Mouse (Mus musculus): ENCODE results near the gene Hist1h3g. TPM values are rescaled to one million over a fixed set of nuclear protein-coding genes. Genes with fewer than 3 reads are reported as not detected.
"Not testable (repeated sequence)": the region's sequence is repeated elsewhere in the genome, so short reads cannot be mapped to it uniquely, and the experiment has no call there.

The Hist1h3g gene
- total RNA-seq, 2 experiments from 2014 or later = 3.7 to 12.5 TPM

GRCm38 (mm10) chr13:23554925-23555838 lies 20.0 kb downstream of the Hist1h3g start:
- DNase-seq (ENCODE audit: low spot score in 2 of 2) = peak; percentile 68 to 73

DNA sequence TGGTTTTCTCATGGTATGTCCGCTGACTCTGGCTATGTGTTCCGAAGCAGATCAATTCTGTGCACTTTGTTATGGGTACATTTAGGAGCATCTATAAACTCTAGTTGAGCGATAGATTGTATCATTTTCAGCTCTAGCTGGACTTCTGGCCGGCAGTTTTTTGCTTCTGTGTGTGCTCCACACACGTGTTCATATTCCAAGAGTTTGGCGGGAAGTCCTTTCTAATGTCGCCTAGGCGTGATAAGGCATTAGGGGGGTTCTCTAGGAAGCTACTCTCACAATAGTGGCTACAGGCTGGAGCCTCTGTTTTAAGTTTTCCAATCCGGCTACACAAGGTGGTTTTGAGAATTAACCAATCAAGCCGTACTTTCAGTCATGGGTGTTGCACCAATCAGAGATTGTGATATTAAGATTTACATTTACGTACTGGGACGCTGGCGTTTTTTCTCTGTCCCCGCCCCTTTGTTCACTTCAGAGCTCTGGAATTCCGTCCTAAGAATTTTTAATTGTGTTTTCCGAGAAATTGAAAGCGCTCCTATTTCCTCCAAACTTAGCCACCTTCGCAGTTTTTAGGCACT lies 20.7 kb downstream of the Hist1h3g start:
- DNase-seq (ENCODE audit: low spot score in 2 of 2) = peak; percentile 63 to 89

- DNase-seq (ENCODE audit: low spot score in 2 of 2) = no peak
These were observed 21.7 kb downstream of the Hist1h3g start for GRCm38 (mm10) chr13:23556906-23557305.

DNA sequence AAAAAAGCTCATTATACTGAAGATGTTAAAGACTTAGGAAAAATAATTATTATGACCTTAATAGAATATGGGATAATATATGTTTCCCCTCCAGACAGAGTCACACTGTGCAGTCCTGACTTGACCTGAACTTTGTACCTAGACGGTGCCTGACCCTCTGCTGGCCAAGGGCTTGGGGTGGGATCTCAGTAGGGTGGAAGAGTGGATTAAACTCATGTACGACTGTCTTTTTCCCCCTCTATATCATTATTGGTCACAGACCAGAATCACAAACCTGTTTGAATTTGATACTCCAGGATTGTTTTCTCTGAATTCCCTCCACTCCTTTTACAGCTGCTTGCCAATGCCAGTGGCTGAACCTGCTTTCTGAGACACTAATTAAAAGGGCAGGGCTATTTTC lies 25.5 kb downstream of the Hist1h3g start:
- not testable (repeated sequence) for DNase-seq (ENCODE audit: low spot score in 2 of 2)

- not testable (repeated sequence) for DNase-seq (ENCODE audit: low spot score in 2 of 2)
These were observed 26.3 kb downstream of the Hist1h3g start for GRCm38 (mm10) chr13:23561531-23561882.

- DNase-seq (ENCODE audit: low spot score in 2 of 2) = peak; percentile 96 to 98
These were observed 26.8 kb downstream of the Hist1h3g start, which contains the start of gene Hist1h3e for GRCm38 (mm10) chr13:23561883-23562659. Gene Hist1h3e (minus strand): TSS chr13:23562369.

DNA sequence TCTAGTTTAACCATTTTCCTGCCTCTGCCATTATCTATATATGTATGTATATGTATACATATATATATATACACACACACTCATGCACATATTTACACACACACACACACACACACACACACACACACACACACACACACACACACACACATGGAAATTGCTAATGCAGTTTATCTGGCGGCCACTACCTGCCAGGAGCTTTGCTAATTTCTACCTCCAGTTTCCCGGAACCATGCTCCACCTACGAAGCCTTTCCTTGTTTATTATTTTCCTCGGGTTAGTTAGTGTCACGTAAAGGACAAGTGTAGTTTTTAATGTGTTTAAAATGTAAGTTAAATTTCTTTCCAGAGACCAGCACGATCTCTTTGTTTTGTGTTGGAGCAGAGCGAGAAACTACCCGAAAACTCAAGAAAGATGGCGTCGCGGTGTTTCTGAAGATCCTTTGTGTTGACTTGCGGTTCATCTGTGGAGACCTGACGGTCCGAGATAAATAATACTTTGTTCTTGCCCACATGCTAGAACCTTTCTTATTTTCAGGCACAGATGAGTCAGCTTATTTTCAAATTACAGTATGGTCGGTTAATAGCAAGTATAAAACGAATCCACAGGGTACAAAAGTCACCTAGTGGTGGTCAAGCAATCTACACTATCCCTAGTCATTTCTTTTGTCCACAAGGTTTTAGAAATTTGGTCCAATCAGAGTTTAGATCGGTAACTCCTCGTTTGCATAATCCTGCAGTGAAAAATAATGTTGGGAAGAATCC lies 27.7 kb downstream of the Hist1h3g start:
- DNase-seq (ENCODE audit: low spot score in 2 of 2) = peak in 1 of 2 experiments; percentile 75

DNA sequence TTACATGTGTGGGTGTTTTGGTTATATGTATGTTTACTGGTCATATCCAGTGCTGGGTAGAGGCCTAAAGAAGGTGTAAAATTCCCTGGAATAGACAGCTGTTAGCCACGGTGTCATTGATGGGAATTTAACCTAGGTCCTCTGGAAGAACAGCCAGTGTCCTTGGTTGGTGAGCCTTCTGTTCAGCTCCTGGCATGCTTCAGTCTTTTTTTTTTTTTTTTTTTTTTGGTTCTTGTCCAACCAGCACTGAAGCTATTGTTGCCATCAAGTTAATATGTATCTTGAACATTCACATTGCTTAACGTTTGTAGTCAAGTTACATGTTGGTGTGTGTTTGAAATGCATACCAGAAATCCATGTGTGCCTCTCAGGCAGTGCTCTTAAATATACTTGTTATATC lies 29.3 kb downstream of the Hist1h3g start:
- no peak for DNase-seq (ENCODE audit: low spot score in 2 of 2)

DNA sequence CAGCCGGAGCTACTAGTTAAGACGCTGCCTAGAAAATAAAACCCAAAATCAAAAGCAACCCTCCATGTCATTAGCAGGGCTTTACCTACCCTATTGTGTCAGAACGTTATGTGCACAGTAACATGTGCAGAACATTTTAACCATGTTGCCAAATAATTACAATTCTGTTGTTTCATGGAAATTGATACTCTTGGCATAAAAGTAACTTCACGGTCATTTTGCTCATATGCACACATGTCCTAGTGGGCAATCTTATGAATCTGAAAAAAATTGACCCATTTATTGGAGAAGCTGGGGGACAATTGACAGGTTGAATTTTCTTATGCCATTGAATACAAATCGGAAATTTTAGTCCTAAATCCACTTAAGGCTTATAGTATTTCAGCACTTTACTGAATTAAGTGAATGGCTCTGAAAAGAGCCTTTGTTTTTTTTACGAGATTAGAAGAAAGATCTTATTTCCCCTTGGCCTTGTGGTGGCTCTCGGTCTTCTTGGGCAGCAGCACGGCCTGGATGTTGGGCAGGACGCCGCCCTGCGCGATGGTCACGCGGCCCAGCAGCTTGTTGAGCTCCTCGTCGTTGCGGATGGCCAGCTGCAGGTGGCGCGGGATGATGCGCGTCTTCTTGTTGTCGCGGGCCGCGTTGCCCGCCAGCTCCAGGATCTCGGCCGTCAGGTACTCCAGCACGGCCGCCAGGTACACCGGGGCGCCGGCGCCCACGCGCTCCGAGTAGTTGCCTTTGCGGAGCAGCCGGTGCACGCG lies 35.2 kb downstream of the Hist1h3g start:
- not testable (repeated sequence) for DNase-seq (ENCODE audit: low spot score in 2 of 2)

- peak; percentile 74 to 95 for DNase-seq (ENCODE audit: low spot score in 2 of 2)
These were observed 35.8 kb downstream of the Hist1h3g start, which contains the start of the genes Hist1h2ae and Hist1h2bg for GRCm38 (mm10) chr13:23571022-23571503. Gene Hist1h2ae (minus strand): TSS chr13:23571220. Gene Hist1h2bg (plus strand): TSS chr13:23571396.

DNA sequence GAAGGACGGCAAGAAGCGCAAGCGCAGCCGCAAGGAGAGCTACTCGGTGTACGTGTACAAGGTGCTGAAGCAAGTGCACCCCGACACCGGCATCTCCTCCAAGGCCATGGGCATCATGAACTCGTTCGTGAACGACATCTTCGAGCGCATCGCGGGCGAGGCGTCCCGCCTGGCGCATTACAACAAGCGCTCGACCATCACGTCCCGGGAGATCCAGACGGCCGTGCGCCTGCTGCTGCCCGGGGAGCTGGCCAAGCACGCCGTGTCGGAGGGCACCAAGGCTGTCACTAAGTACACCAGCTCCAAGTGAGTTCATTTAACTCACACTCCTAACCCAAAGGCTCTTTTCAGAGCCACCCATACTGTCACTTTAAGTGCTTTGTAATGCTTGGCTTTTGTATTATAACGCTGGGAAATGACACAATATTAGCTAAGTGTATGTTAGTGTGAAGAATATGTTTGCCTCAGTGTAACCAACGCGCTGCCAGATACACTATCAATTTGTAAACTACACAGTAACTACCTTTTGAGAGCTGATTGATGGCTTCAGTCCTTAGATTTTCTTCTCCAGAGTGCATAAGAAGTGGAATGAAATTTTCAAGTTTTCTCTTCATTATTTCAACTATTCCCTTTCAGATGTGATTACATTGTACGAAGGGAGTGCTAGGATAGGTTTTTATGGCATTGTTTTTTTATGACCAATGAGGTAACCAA lies 36.4 kb downstream of the Hist1h3g start:
- not testable (repeated sequence) for DNase-seq (ENCODE audit: low spot score in 2 of 2)

DNA sequence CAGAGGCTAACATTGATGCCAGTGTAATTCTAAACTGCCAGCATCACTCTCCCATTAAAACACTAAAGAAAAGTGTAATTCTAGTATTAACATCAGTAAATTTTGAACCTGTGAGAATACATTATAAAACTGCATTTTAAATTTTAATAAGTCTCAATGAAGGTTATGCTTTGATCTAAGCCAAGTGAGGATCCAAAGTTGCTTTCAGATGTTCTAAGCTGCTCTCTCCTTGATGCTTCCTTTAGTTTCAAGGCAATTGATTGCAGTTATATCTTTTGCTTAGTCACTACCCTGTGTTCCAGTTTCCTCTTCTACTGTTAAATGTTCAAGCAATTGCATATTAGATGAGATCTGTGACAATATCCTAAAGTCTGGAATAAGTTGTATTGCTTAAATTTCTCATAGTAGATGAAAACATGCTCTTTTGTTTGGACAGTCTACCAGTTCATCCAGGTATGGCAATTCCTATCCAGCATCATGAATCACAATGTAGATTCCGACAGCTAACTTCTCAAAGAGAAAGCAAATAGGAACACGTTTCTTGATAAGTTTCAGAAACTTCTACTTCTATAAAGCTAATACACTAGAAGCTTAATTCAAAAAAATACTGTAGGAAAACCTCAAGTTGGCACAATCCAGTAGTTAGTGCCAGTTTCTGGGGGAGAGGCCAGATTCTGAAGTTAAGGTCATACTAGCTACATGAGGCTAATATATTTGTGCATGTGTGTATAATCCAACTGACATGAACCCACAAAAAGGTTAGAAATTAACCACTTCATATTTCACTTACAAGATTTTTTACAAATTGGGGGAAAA lies 37.2 kb downstream of the Hist1h3g start:
- DNase-seq (ENCODE audit: low spot score in 2 of 2) = no peak

GRCm38 (mm10) chr13:23573034-23573897 lies 38.0 kb downstream of the Hist1h3g start:
- DNase-seq (ENCODE audit: low spot score in 2 of 2) = not testable (repeated sequence)

GRCm38 (mm10) chr13:23573898-23574524 lies 38.8 kb downstream of the Hist1h3g start, which contains the start of the genes Hist1h2bf and Hist1h2ad:
Gene Hist1h2bf (minus strand): TSS chr13:23574196.
Gene Hist1h2ad (plus strand): TSS chr13:23574381.
- DNase-seq (ENCODE audit: low spot score in 2 of 2) = peak; percentile 88 to 98

- DNase-seq (ENCODE audit: low spot score in 2 of 2) = not testable (repeated sequence)
These were observed 39.4 kb downstream of the Hist1h3g start for GRCm38 (mm10) chr13:23574546-23575170.

DNA sequence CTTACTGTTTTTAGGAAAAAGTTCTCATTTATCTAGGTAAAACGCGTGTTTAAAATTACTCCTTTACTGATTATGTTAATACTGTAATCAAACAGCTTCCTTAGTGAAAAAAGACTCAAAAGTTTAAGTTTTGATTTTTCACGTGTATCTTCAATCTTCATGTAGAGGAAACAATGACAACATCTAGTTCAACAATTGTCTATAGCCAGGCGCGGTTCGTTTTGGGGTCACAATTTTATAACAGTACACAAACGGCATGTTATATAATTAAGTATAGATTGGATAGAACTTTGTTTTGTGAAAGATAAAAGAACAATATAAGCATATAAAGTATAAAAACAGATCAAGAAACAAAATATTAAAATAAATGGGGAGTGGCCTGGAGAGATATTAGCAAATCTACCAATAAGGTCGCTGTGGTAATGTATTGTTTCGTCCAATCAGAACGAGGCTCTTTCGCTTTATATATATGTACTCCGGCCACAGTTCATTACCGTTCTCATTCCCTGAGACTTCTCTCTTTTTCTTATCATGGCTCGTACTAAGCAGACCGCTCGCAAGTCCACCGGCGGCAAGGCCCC lies 40.1 kb downstream of the Hist1h3g start, which contains the start of gene Hist1h3d:
Gene Hist1h3d (plus strand): TSS at position 493 of the 581 bp plus-strand sequence.
- peak in 1 of 2 experiments; percentile 87 for DNase-seq (ENCODE audit: low spot score in 2 of 2)
